Mouse (Mus musculus) adrenal gland, adult 10 weeks (tissue): ENCODE results near the gene Ccdc144b. TPM values are rescaled to one million over a fixed set of nuclear protein-coding genes. Genes with fewer than 3 reads are reported as not detected.

ENCODE experiments used
- polyA plus RNA-seq: library from polyadenylated mRNA; stranded (reverse); fragments of 350-450 nt; fragmentation: Illumina TruSeq; extraction: RNeasy Lipid Tissue Mini Kit (QIAGEN cat#74804); gene quantifications from one replicate; pipeline ENCODE4 v1.2.3, GENCODE M21; 2014; ENCODE audit warnings: low read depth, low replicate concordance

Ccdc144b gene
- polyA plus RNA-seq = 0.47 TPM

GRCm38 (mm10) chr3:36053447-36053846 is at the start of gene Ccdc144b:
TSS of gene Ccdc144b (minus strand) at chr3:36053547.

GRCm38 (mm10) chr3:36065843-36066651 is 12.7 kb upstream of the Ccdc144b start, which contains the start of gene Acad9:
TSS of gene Acad9 (plus strand) at chr3:36065979.

GRCm38 (mm10) chr3:36000275-36001239 is 52.8 kb downstream of the Ccdc144b start, which contains the start of gene Mccc1:
TSS of gene Mccc1 (minus strand) at chr3:36000678.

Other genes starting within 250 kb of the Ccdc144b start
- 390 TPM for gene Dcun1d1, start 116.1 kb downstream of the Ccdc144b start, polyA plus RNA-seq
- gene Mccc1, start 52.9 kb downstream of the Ccdc144b start, polyA plus RNA-seq = 127 TPM
- gene Acad9, start 12.4 kb upstream of the Ccdc144b start, polyA plus RNA-seq = 29.5 TPM
- gene D3Ertd254e, start 97.5 kb upstream of the Ccdc144b start, polyA plus RNA-seq = 19.5 TPM
- not detected for gene Qrfpr, start 168.8 kb upstream of the Ccdc144b start, polyA plus RNA-seq